Mouse (Mus musculus) heart, postnatal 0 days (tissue): Measurements from ENCODE around the gene Dlx5.

Source experiments
- CTCF ChIP-seq: IDR thresholded peaks from 2 replicates; pipeline ENCODE4 v1.5.1; 2016; ENCODE audit warnings: antibody characterized with exemption, control low read depth, low read depth
- EP300 ChIP-seq: IDR thresholded peaks from 2 replicates; pipeline ENCODE4 v1.6.1; 2016; ENCODE audit warnings: antibody characterized with exemption, low read depth

- TF ChIP-seq EP300, result no peak
- no peak for TF ChIP-seq CTCF
These were observed 33.6 kb upstream of the Dlx5 start for GRCm38 (mm10) chr6:6915526-6915915.
